Mouse (Mus musculus) lung, postnatal 0 days (tissue): ENCODE results near the gene Prkcb.

Source experiments
- CTCF ChIP-seq: IDR thresholded peaks from 2 replicates; pipeline ENCODE4 v1.5.1; 2016; ENCODE audit warnings: antibody characterized with exemption, mild to moderate bottlenecking
- EP300 ChIP-seq: IDR thresholded peaks from 2 replicates; pipeline ENCODE4 v1.6.1; 2016; ENCODE audit warnings: antibody characterized with exemption, mild to moderate bottlenecking, control low read depth

DNA sequence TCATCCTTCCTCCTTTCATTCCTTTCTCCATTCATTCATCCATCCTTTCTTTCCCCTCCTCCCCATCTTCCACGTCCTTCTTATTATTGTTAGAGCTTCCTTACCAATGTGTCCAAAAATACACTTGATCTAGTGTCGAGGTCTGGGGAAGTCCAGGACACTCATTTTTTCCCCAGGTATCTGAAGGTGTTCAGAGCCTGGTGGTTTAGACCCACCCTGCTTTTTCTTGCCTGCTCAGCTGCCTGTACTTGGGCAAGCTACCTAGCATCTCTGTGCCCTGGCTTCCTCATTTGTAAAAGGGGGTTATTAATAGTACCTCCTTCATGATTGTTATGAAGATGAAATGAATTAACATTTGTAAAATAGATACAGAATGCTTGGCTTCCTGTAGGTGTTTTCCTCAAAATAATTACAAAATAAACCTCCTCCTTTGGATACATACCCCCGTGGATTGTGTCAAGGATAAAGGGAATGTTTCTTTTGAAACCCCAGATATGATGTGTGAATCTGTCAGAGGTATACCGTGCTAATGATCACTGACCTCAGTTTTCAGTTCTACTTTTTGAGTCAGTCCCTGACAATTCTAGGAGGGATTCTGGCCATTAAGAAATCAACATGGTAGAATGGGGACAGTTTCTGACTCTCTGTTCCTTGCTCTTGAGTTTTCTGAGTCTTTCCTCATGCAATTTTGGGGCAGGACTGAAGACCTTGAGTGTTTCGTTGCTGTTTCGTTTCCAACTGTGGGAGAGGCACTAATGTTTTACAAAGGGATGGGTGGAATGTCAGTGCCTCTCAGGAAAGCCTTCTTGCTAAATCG is 106.8 kb downstream of the Prkcb start:
- TF ChIP-seq CTCF (no peak), EP300 (no peak)
